Mouse (Mus musculus): ENCODE results near the gene Mbd3l2. TPM values are rescaled to one million over a fixed set of nuclear protein-coding genes. Genes with fewer than 3 reads are reported as not detected.
"Not testable (repeated sequence)": the region's sequence is repeated elsewhere in the genome, so short reads cannot be mapped to it uniquely, and the experiment has no call there.

Gene Mbd3l2
- total RNA-seq (2015) = not detected in 2 replicates
- not detected in 2 replicates for total RNA-seq (2017)

GRCm38 (mm10) chr9:18430354-18430753 lies at the start of gene Mbd3l2:
Gene Mbd3l2, plus strand, starts transcription at chr9:18430654.
- ATAC-seq (ENCODE audit: poor library complexity, severe bottlenecking) = no peak

- ATAC-seq (ENCODE audit: poor library complexity, severe bottlenecking) = no peak
Measured at GRCm38 (mm10) chr9:18385782-18386181, 44.7 kb upstream of the Mbd3l2 start.

- no peak for ATAC-seq (ENCODE audit: poor library complexity, severe bottlenecking)
Measured at GRCm38 (mm10) chr9:18399629-18400028, 30.8 kb upstream of the Mbd3l2 start.

- not testable (repeated sequence) for ATAC-seq (ENCODE audit: poor library complexity, severe bottlenecking)
Measured at GRCm38 (mm10) chr9:18402895-18403294, 27.6 kb upstream of the Mbd3l2 start, which contains the start of gene Naalad2. Gene Naalad2, minus strand, starts transcription at chr9:18402995.

GRCm38 (mm10) chr9:18404118-18404517 lies 26.3 kb upstream of the Mbd3l2 start, which contains the start of gene Ubtfl1:
Gene Ubtfl1, plus strand, starts transcription at chr9:18404418.
- ATAC-seq (ENCODE audit: poor library complexity, severe bottlenecking) = no peak

GRCm38 (mm10) chr9:18412371-18412770 lies 18.1 kb upstream of the Mbd3l2 start:
- ATAC-seq (ENCODE audit: poor library complexity, severe bottlenecking) = not testable (repeated sequence)

- no peak for ATAC-seq (ENCODE audit: poor library complexity, severe bottlenecking)
Measured at GRCm38 (mm10) chr9:18431687-18432086, 1.2 kb downstream of the Mbd3l2 start.

- no peak for ATAC-seq (ENCODE audit: poor library complexity, severe bottlenecking)
Measured at GRCm38 (mm10) chr9:18456520-18456919, 26.1 kb downstream of the Mbd3l2 start.

GRCm38 (mm10) chr9:18467350-18467749 lies 36.9 kb downstream of the Mbd3l2 start:
- no peak for ATAC-seq (ENCODE audit: poor library complexity, severe bottlenecking)

- ATAC-seq (ENCODE audit: poor library complexity, severe bottlenecking) = peak; percentile 89
Measured at GRCm38 (mm10) chr9:18468005-18468404, 37.6 kb downstream of the Mbd3l2 start.

GRCm38 (mm10) chr9:18473324-18474128 lies 43.1 kb downstream of the Mbd3l2 start:
- peak; percentile 97 for ATAC-seq (ENCODE audit: poor library complexity, severe bottlenecking)

- no peak for ATAC-seq (ENCODE audit: poor library complexity, severe bottlenecking)
Measured at GRCm38 (mm10) chr9:18478168-18478567, 47.7 kb downstream of the Mbd3l2 start, which contains the start of the genes Zfp558 and Mbd3l1. Gene Zfp558, minus strand, starts transcription at chr9:18478268. Gene Mbd3l1, plus strand, starts transcription at chr9:18478359.

Other genes starting within 250 kb of the Mbd3l2 start
- gene Chordc1, start 138.5 kb upstream of the Mbd3l2 start, total RNA-seq (2015) = 28.7 and 31.1 TPM in 2 replicates
- 59.0 and 65.2 TPM in 2 replicates for gene Chordc1, start 138.5 kb upstream of the Mbd3l2 start, total RNA-seq (2017)
- not detected in 2 replicates for gene Naalad2, start 27.7 kb upstream of the Mbd3l2 start, total RNA-seq (2015)
- 0.88 TPM in 1 of 2 replicates, not detected in the other for gene Naalad2, start 27.7 kb upstream of the Mbd3l2 start, total RNA-seq (2017)
- gene Ubtfl1, start 26.2 kb upstream of the Mbd3l2 start, total RNA-seq (2015) = not detected in 2 replicates
- not detected in 2 replicates for gene Ubtfl1, start 26.2 kb upstream of the Mbd3l2 start, total RNA-seq (2017)
- 0.21 and 0.27 TPM in 2 replicates for gene Zfp558, start 47.6 kb downstream of the Mbd3l2 start, total RNA-seq (2015)
- 0.22 and 2.2 TPM in 2 replicates for gene Zfp558, start 47.6 kb downstream of the Mbd3l2 start, total RNA-seq (2017)
- gene Mbd3l1, start 47.7 kb downstream of the Mbd3l2 start, total RNA-seq (2015) = not detected in 2 replicates
- not detected in 2 replicates for gene Mbd3l1, start 47.7 kb downstream of the Mbd3l2 start, total RNA-seq (2017)
- not detected in 2 replicates for gene Muc16, start 243.9 kb downstream of the Mbd3l2 start, total RNA-seq (2015)
- not detected in 2 replicates for gene Muc16, start 243.9 kb downstream of the Mbd3l2 start, total RNA-seq (2017)

Data from megakaryocyte, adult 5-6 weeks (primary cell).